Mouse (Mus musculus): ENCODE measurements around the gene Ankrd24.

Ankrd24 gene

DNA sequence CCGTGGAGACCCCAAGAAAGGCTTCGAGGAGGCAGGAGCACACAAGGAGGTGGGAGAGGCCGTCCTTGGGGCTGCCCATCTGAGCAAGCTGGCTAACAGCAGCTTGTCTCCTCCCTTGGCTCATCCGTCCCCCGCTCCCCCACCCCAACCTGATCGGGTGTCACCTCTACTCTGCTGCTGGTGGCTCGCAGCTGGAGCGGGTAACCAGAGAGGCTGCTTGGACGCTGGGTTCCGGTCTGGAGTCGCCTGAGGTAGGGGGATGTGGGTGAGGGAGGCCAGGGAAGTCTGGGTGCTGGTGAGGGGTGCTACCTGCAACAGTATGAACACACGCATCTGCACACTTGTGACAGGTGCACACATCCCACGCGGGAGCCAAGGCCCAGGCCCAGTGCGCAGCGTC, at the start of gene Ankrd24:
Ankrd24 (plus strand) TSS at position 151 of the 400 bp plus-strand sequence.
- DNase-seq (ENCODE audit: extremely low spot score, low spot score), result no peak

GRCm38 (mm10) chr10:81579967-81580366, 48.4 kb upstream of the Ankrd24 start:
- DNase-seq (ENCODE audit: extremely low spot score, low spot score), result no peak

- no peak for DNase-seq (ENCODE audit: extremely low spot score, low spot score)
Observed at GRCm38 (mm10) chr10:81580441-81581070, 47.8 kb upstream of the Ankrd24 start.

DNA sequence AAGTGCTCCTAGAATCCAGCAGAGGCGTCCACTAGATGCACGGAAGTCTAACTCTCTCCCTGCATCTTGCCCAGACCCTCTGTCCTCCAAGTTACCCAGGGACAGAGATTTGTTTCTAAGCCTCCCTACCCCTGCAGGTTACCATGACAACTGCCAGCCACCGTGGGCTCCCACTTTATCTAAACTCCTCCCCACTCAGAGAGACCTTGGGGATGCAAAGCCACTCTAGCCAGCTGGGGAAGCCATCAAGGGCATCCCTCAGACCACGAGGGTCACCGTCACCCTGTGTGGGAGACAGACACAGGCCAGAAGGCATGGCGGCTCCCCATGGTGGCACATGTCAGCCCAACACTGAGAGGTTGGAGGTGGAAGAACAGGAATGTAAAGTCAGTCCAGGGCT, 45.0 kb upstream of the Ankrd24 start:
- DNase-seq (ENCODE audit: extremely low spot score, low spot score), result no peak

- DNase-seq (ENCODE audit: extremely low spot score, low spot score), result no peak
Observed at GRCm38 (mm10) chr10:81588739-81589138, 39.6 kb upstream of the Ankrd24 start.

DNA sequence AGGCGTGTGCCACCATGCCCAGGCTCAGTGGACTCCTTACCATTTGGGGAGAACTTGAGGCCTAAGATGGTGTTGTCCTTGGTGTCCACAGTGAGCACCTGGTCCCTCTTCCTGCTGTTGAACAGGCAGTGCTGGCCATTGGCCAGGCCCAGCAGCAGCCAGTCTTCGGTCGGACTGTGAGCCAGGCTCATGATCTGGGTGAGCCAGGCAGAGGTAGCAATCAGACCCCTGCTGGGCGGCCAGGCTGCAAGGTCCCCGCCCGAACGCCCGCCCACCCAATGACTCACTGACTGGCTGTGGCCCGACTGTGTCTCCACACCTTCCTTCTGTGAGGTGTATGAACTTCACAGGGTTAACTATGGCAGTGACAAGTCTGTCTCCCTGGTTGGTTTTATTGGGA, 36.5 kb upstream of the Ankrd24 start:
- DNase-seq (ENCODE audit: extremely low spot score, low spot score), result no peak

DNA sequence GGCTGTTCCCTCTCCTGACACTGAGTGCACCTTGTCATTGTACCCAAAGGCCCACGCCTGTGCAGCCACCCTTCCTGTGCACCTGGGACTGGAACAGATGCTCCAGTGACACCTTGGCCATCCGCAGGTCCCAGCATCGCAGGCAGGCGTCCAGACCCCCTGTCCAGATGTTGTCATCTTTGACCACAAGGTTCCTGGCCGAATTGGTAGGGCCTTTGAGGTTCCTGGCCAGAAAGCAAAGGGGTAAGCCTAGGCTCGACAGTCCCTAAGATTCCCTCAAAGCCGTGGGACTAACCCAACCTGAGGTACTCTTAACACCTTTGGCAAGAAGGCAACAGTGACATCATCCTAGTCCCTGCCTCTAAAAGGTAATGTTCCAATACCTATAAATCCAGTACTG, 35.7 kb upstream of the Ankrd24 start:
- no peak for DNase-seq (ENCODE audit: extremely low spot score, low spot score)

- DNase-seq (ENCODE audit: extremely low spot score, low spot score), result no peak
Observed at GRCm38 (mm10) chr10:81593223-81593622, 35.1 kb upstream of the Ankrd24 start.

GRCm38 (mm10) chr10:81593935-81594334, 34.4 kb upstream of the Ankrd24 start:
- no peak for DNase-seq (ENCODE audit: extremely low spot score, low spot score)

DNA sequence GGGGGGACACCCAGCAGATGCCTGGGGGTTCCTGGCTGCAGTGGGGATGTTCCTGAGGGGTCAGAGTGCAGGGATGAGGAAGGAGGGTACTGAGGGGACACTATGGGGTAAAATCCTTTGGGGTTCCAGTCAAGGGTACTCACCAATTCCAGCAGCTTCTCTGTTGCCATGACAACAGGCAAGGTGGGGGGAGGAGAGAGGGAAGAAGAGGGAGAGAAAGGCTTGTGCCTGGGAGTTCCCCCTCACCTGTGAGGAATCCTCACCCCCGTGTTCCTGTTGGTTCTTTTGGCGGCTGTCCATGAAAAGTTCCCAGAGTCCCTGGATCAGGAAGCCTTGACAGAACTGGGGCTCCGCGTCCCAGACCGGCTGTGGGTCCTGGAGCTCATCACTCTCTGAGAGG, 32.7 kb upstream of the Ankrd24 start:
- no peak for DNase-seq (ENCODE audit: extremely low spot score, low spot score)

GRCm38 (mm10) chr10:81596611-81597010, 31.7 kb upstream of the Ankrd24 start:
- DNase-seq (ENCODE audit: extremely low spot score, low spot score), result peak; percentile 52

- DNase-seq (ENCODE audit: extremely low spot score, low spot score), result peak; percentile 56
Observed at GRCm38 (mm10) chr10:81597137-81597950, 31.0 kb upstream of the Ankrd24 start.

GRCm38 (mm10) chr10:81598342-81598741, 30.0 kb upstream of the Ankrd24 start:
- DNase-seq (ENCODE audit: extremely low spot score, low spot score), result no peak

- no peak for DNase-seq (ENCODE audit: extremely low spot score, low spot score)
Observed at GRCm38 (mm10) chr10:81598871-81599270, 29.5 kb upstream of the Ankrd24 start.

GRCm38 (mm10) chr10:81599630-81600029, 28.7 kb upstream of the Ankrd24 start:
- no peak for DNase-seq (ENCODE audit: extremely low spot score, low spot score)

DNA sequence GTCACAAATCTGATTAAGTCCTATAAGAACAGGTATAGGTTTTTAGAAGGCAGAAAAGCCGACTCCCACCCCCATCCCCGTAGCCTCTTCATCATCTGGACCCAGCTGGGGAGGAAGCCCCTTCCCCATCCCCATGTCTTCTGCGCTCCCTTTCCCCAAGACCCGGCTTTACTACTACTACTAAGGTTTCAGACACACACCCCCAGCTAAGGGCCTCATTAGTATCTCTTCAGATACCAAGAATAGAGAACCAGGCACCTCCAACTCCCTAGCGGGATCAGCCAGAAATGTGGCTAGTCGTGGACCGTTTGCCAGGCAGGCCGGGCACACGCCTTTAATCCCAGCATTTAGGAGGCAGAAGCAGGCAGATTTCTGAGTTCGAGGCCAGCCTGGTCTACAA, 28.2 kb upstream of the Ankrd24 start:
- no peak for DNase-seq (ENCODE audit: extremely low spot score, low spot score)

- DNase-seq (ENCODE audit: extremely low spot score, low spot score), result peak; percentile 100
Observed at GRCm38 (mm10) chr10:81600738-81601203, 27.6 kb upstream of the Ankrd24 start, which contains the start of gene Tle6. Gene Tle6, minus strand, starts transcription at chr10:81601073.

DNA sequence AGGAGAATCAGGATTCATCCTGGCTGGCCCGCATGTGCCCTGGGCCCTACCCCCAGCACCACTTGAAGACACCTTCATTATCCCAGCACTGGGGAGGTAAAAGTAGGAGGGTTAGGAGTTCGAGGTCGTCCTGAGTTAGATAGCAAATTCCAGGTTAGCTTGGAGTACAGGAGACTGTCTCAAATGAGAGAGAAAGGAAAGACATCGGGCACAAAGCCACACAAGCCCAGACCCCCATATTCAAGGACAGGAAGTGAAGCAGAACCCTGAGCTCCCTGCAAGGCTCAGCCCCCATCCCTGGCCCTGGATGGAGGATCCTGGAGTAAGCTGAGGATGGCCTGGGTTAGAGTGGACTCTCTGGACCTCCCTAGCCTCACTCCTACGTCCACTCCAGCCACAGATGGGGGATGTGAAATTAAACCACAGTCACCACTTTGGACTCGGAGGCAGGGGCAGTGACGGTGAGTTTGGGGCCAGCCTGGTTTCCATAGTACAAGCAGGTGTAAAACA, 26.9 kb upstream of the Ankrd24 start:
- no peak for DNase-seq (ENCODE audit: extremely low spot score, low spot score)

GRCm38 (mm10) chr10:81602741-81603151, 25.6 kb upstream of the Ankrd24 start:
- DNase-seq (ENCODE audit: extremely low spot score, low spot score), result peak; percentile 54

DNA sequence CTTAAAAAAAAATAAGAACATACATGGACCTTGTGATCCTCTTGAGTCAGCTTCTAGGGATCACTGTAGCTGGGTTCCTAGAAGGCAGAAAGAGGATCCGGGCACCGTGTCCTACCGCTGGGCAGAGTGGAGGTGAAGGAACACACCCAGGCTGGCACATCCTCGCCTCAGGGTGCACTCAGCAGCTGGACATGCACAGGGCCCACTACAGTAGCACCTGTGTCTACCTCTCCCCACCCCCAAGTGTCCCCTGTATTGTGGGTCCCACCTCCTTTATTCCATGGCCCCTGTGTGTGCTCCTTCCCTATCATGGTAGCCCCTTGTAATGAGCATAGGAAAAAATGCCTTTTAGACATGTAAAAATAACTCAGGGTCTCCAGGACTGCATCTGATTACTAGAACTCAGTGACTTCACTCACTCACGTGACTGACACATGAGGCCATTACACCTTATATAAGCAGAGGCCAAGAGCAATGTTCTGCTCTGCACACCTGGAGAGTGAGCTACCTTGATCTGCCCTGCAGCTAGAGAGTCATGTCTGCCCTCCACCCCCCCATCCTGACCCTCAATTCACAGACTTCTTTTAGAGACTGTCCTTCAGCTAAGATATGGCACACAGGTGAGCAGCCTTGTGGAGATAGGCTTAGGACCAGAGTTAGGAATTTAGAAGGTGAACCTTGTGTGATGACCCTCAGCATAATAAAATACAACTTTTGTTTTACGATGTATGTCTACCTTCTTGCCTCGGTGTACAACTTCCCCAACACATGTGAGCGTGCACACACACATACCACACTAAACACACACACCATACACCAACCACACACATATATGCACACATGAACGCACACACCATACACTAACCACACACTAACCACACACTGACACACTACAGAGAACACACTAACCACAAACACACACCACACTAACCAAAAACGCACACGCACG, 24.0 kb upstream of the Ankrd24 start:
- DNase-seq (ENCODE audit: extremely low spot score, low spot score), result no peak

GRCm38 (mm10) chr10:81604968-81605665, 23.2 kb upstream of the Ankrd24 start:
- peak; percentile 89 for DNase-seq (ENCODE audit: extremely low spot score, low spot score)
